Mouse (Mus musculus) CH12.LX (cell line): ENCODE data around the gene Tln2.

Experiments used
- MAX ChIP-seq: IDR thresholded peaks from 2 replicates; pipeline ENCODE4 v1.6.1; 2011; ENCODE audit warnings: low read length, improper control_type of control experiment
- POLR2A ChIP-seq: IDR thresholded peaks from 2 replicates; pipeline ENCODE4 v1.6.1; 2011; ENCODE audit warnings: low read depth, mild to moderate bottlenecking, improper control_type of control experiment, low read length
- POLR2AphosphoS2 ChIP-seq: IDR thresholded peaks from 2 replicates; pipeline ENCODE4 v1.6.1; 2011; ENCODE audit warnings: low read depth, low read length, improper control_type of control experiment

DNA sequence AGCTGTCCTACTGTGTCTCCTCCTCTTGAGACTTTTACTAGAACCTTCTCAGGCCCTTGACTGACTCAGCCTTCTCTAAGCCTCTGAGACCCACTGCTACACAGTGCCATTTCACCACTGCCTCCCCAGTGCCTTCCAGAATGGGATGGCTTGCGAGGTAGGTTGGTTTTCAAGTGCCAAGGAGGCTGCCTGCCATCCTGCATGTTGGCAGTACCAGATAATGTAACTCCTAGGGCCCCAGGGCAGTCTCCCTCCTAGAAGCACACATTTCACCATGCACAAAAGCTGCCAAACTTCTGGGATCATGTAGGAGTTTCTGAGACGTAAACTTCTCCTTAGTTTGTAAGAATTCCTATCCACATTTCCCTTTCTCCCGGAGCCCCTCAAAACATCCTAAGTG lies 231.1 kb downstream of the Tln2 start:
- no peak for TF ChIP-seq POLR2AphosphoS2
- no peak for TF ChIP-seq MAX
- no peak for TF ChIP-seq POLR2A
